Mouse (Mus musculus): Measurements from ENCODE around the gene Gm9603. TPM values are rescaled to one million over a fixed set of nuclear protein-coding genes. Genes with fewer than 3 reads are reported as not detected.
"Not testable (repeated sequence)": the region's sequence is repeated elsewhere in the genome, so short reads cannot be mapped to it uniquely, and the experiment has no call there.

Gm9603 gene
- not detected in 2 replicates for polyA plus RNA-seq (2015; fragmentation: Nextera tagmentation; extraction: Ambion mirVana)

DNA sequence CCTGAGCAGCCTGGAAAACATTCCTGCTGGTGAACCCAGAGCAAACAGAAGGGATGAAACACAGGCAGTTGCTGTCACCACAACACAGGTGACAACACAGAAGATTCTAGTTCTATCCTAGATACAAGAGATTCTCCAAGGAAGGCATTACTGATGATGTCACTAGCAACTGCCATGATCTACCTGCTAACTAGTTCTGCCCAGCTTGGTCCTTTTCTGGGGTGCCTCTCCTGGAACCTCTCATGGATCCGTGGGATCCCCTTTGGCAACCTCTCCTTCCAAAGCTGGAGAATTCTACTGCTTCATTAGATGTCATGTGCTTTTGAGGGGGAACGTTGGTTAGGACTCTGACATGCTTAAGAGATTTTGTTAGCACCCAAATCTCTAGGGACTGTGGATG lies at the start of gene Gm9603:
Gene Gm9603, minus strand, starts transcription at position 101 of the 400 bp plus-strand sequence.
- H3K27me3 ChIP-seq (ENCODE audit: insufficient read depth, low read length); H3K4me3 ChIP-seq (ENCODE audit: low read length); H3K27ac ChIP-seq (ENCODE audit: low read length); H3K36me3 ChIP-seq (ENCODE audit: insufficient read depth, low read length); H3K9ac ChIP-seq (replicated peaks; ENCODE audit: low read length); ATAC-seq (ENCODE audit: low FRiP score, low TSS enrichment); H3K4me1 ChIP-seq (ENCODE audit: insufficient read depth, low read length); H3K9me3 ChIP-seq (ENCODE audit: low read length); H3K4me2 ChIP-seq (replicated peaks; ENCODE audit: low read depth, low read length): not testable (repeated sequence)
- WGBS = no CpG with 5 or more reads among the region's 2 CpGs

DNA sequence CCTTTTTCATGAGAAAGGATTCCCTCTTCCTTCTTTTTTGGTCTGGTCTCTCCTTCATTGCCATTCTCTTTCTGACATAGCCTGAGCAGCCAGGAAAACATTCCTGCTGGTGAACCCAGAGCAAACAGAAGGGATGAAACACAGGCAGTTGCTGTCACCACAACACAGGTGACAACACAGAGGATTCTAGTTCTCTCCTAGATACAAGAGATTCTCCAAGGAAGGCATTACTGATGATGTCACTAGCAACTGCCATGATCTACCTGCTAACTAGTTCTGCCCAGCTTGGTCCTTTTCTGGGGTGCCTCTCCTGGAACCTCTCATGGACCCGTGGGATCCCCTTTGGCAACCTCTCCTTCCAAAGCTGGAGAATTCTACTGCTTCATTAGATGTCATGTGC lies 54.3 kb downstream of the Gm9603 start, which contains the start of gene Gm8265:
Gene Gm8265, minus strand, starts transcription at position 101 of the 400 bp plus-strand sequence.
- H3K9me3 ChIP-seq (ENCODE audit: low read length); H3K36me3 ChIP-seq (ENCODE audit: insufficient read depth, low read length); H3K27ac ChIP-seq (ENCODE audit: low read length); H3K9ac ChIP-seq (replicated peaks; ENCODE audit: low read length); H3K4me1 ChIP-seq (ENCODE audit: insufficient read depth, low read length); H3K27me3 ChIP-seq (ENCODE audit: insufficient read depth, low read length); H3K4me3 ChIP-seq (ENCODE audit: low read length); ATAC-seq (ENCODE audit: low FRiP score, low TSS enrichment); H3K4me2 ChIP-seq (replicated peaks; ENCODE audit: low read depth, low read length): not testable (repeated sequence)
- no CpG with 5 or more reads among the region's 1 CpGs for WGBS

Other genes starting within 250 kb of the Gm9603 start
- 0.42 and 0.45 TPM in 2 replicates for gene Gm3194, start 232.0 kb downstream of the Gm9603 start, polyA plus RNA-seq (2015; fragmentation: Nextera tagmentation; extraction: Ambion mirVana)
- gene Gm8246, start 209.6 kb downstream of the Gm9603 start, polyA plus RNA-seq (2015; fragmentation: Nextera tagmentation; extraction: Ambion mirVana) = not detected in 2 replicates
- not detected in 2 replicates for gene Gm3187, start 203.2 kb downstream of the Gm9603 start, polyA plus RNA-seq (2015; fragmentation: Nextera tagmentation; extraction: Ambion mirVana)
- 0.52 and 0.57 TPM in 2 replicates for gene Gm3488, start 185.8 kb downstream of the Gm9603 start, polyA plus RNA-seq (2015; fragmentation: Nextera tagmentation; extraction: Ambion mirVana)
- not detected in 2 replicates for gene Gm3532, start 149.0 kb downstream of the Gm9603 start, polyA plus RNA-seq (2015; fragmentation: Nextera tagmentation; extraction: Ambion mirVana)
- not detected in 2 replicates for gene Gm8265, start 54.4 kb downstream of the Gm9603 start, polyA plus RNA-seq (2015; fragmentation: Nextera tagmentation; extraction: Ambion mirVana)
- 0.16 TPM in 1 of 2 replicates, not detected in the other for gene Gm3373, start 54.1 kb upstream of the Gm9603 start, polyA plus RNA-seq (2015; fragmentation: Nextera tagmentation; extraction: Ambion mirVana)
- gene Gm3383, start 120.5 kb upstream of the Gm9603 start, polyA plus RNA-seq (2015; fragmentation: Nextera tagmentation; extraction: Ambion mirVana) = 0.42 and 0.58 TPM in 2 replicates
- not detected in 2 replicates for gene Gm3424, start 142.9 kb upstream of the Gm9603 start, polyA plus RNA-seq (2015; fragmentation: Nextera tagmentation; extraction: Ambion mirVana)
- gene Gm8237, start 192.9 kb upstream of the Gm9603 start, polyA plus RNA-seq (2015; fragmentation: Nextera tagmentation; extraction: Ambion mirVana) = 0.09 and 0.14 TPM in 2 replicates

All from kidney, embryonic 16.5 days (tissue).